Mouse (Mus musculus): ENCODE results near the gene Cntf. TPM values are rescaled to one million over a fixed set of nuclear protein-coding genes. Genes with fewer than 3 reads are reported as not detected.

Gene Cntf
- polyA plus RNA-seq, 1 experiment from 2014 or later = 1.1 TPM

Other genes with a start within 250 kb of the Cntf start
- 22.1 and 26.3 TPM in 2 replicates for gene Fam111a, start 219.9 kb downstream of the Cntf start, polyA plus RNA-seq (2014; fragmentation: Nextera tagmentation; extraction: Ambion mirVana)
- gene Gm4952, start 165.7 kb downstream of the Cntf start, polyA plus RNA-seq (2014; fragmentation: Nextera tagmentation; extraction: Ambion mirVana) = not detected in 2 replicates
- gene Glyat, start 132.3 kb downstream of the Cntf start, polyA plus RNA-seq (2014; fragmentation: Nextera tagmentation; extraction: Ambion mirVana) = not detected in 2 replicates
- not detected in 2 replicates for gene Olfr1442, start 95.2 kb downstream of the Cntf start, polyA plus RNA-seq (2014; fragmentation: Nextera tagmentation; extraction: Ambion mirVana)
- gene Olfr1443, start 87.5 kb downstream of the Cntf start, polyA plus RNA-seq (2014; fragmentation: Nextera tagmentation; extraction: Ambion mirVana) = not detected in 2 replicates
- gene Keg1, start 69.8 kb downstream of the Cntf start, polyA plus RNA-seq (2014; fragmentation: Nextera tagmentation; extraction: Ambion mirVana) = not detected in 2 replicates
- gene Zfp91, start 30.5 kb upstream of the Cntf start, polyA plus RNA-seq (2014; fragmentation: Nextera tagmentation; extraction: Ambion mirVana) = 12.2 and 15.8 TPM in 2 replicates
- 1.4 TPM in 2 replicates for gene Lpxn, start 30.6 kb upstream of the Cntf start, polyA plus RNA-seq (2014; fragmentation: Nextera tagmentation; extraction: Ambion mirVana)
- gene Gm5244, start 81.0 kb upstream of the Cntf start, polyA plus RNA-seq (2014; fragmentation: Nextera tagmentation; extraction: Ambion mirVana) = not detected in 2 replicates
- gene Olfr1444, start 91.7 kb upstream of the Cntf start, polyA plus RNA-seq (2014; fragmentation: Nextera tagmentation; extraction: Ambion mirVana) = not detected in 2 replicates
- gene Olfr1445, start 118.2 kb upstream of the Cntf start, polyA plus RNA-seq (2014; fragmentation: Nextera tagmentation; extraction: Ambion mirVana) = not detected in 2 replicates
- gene Olfr1446, start 127.9 kb upstream of the Cntf start, polyA plus RNA-seq (2014; fragmentation: Nextera tagmentation; extraction: Ambion mirVana) = not detected in 2 replicates
- gene Olfr1447, start 138.1 kb upstream of the Cntf start, polyA plus RNA-seq (2014; fragmentation: Nextera tagmentation; extraction: Ambion mirVana) = not detected in 2 replicates
- gene Olfr1448, start 158.8 kb upstream of the Cntf start, polyA plus RNA-seq (2014; fragmentation: Nextera tagmentation; extraction: Ambion mirVana) = not detected in 2 replicates
- not detected in 2 replicates for gene Olfr1449, start 165.2 kb upstream of the Cntf start, polyA plus RNA-seq (2014; fragmentation: Nextera tagmentation; extraction: Ambion mirVana)
- gene Olfr1450, start 184.6 kb upstream of the Cntf start, polyA plus RNA-seq (2014; fragmentation: Nextera tagmentation; extraction: Ambion mirVana) = not detected in 2 replicates
- gene Olfr1451, start 229.4 kb upstream of the Cntf start, polyA plus RNA-seq (2014; fragmentation: Nextera tagmentation; extraction: Ambion mirVana) = not detected in 2 replicates

All from hindbrain, embryonic 11.5 days (tissue).